Mouse (Mus musculus): Measurements from ENCODE around the gene Slc39a8. TPM values are rescaled to one million over a fixed set of nuclear protein-coding genes. Genes with fewer than 3 reads are reported as not detected.

Slc39a8 gene
- total and polyA plus RNA-seq, 3 experiments = 19.8 to 21.5 TPM; not detected in 1

- Histone ChIP-seq H3K36me3 (ENCODE audit: control insufficient read depth in 1 of 2, insufficient read depth in 2 of 2, low read length in 2 of 2) (no peaks in the 10 kb centered on the region), H3K27ac (ENCODE audit: control insufficient read depth, low read depth, low read length) (no peak overlapping the region), H3K27me3 (ENCODE audit: control insufficient read depth in 1 of 2, insufficient read depth in 2 of 2, low read length in 2 of 2) (no peaks in the 10 kb centered on the region; a peak in 2 of 4 replicates), H3K79me2 (ENCODE audit: control insufficient read depth, insufficient read depth, low read length, poor library complexity) (no peaks in the 10 kb centered on the region), H3K9ac (ENCODE audit: control insufficient read depth, low read depth, low read length, poor library complexity, severe bottlenecking) (no peak overlapping the region), H3K9me3 (replicated peaks; ENCODE audit: insufficient read depth, low read length) (no peaks in the 10 kb centered on the region), H3K4me1 (ENCODE audit: control insufficient read depth in 1 of 2, insufficient read depth in 2 of 2, low read length in 2 of 2) (no peaks in the 10 kb centered on the region), H3K4me3 (ENCODE audit: control insufficient read depth in 1 of 2, insufficient read depth in 1 of 2, low read depth in 2 of 2, low read length in 2 of 2) (no peak overlapping the region)
- no peak for DNase-seq (ENCODE audit: low read depth, low spot score)
- TF ChIP-seq RAD21 (IDR thresholded peaks at IDR 0.05; ENCODE audit: low read depth, low read length) = peak; percentile 34
- no peak for TF ChIP-seq MYC (IDR thresholded peaks at IDR 0.05; ENCODE audit: low read depth, low read length)
- TF ChIP-seq SMC3 (IDR thresholded peaks at IDR 0.05; ENCODE audit: low read depth, low read length) = peak; percentile 27; the same call in 1 of the 2 replicates
- peak in 1 of 3 experiments; percentile 24; a peak in 2 of 6 replicates for TF ChIP-seq CTCF (IDR thresholded peaks at IDR 0.05 in 2 of 3, conservative IDR thresholded peaks at IDR 0.05 in 1 of 3; ENCODE audit: control insufficient read depth in 1 of 3, insufficient read depth in 1 of 3, low read depth in 2 of 3, low read length in 3 of 3, poor library complexity in 1 of 3, severe bottlenecking in 1 of 3)
- no peak for TF ChIP-seq UBTF (IDR thresholded peaks at IDR 0.05; ENCODE audit: borderline replicate concordance, insufficient read depth, low read depth, low read length)
- no peak for TF ChIP-seq CHD2 (IDR thresholded peaks at IDR 0.05; ENCODE audit: low read length)
- no peak for TF ChIP-seq JUND (IDR thresholded peaks at IDR 0.05; ENCODE audit: low read depth, low read length)
Measured at GRCm38 (mm10) chr3:135915941-135916340, 90.9 kb downstream of the Slc39a8 start.

- TF ChIP-seq ZC3H11A (IDR thresholded peaks at IDR 0.05; ENCODE audit: low read depth, low read length) (no peak), CHD2 (IDR thresholded peaks at IDR 0.05; ENCODE audit: low read length) (no peak), HCFC1 (IDR thresholded peaks at IDR 0.05; ENCODE audit: low read depth, low read length) (no peak), UBTF (IDR thresholded peaks at IDR 0.05; ENCODE audit: borderline replicate concordance, insufficient read depth, low read depth, low read length) (no peak), MEF2A (IDR thresholded peaks at IDR 0.05; ENCODE audit: extremely low read depth, insufficient replicate concordance, low read depth, low read length, poor library complexity, severe bottlenecking) (no peak), ETS1 (IDR thresholded peaks at IDR 0.05; ENCODE audit: low read depth, low read length) (no peak), MYB (IDR thresholded peaks at IDR 0.05; ENCODE audit: low read depth, low read length) (no peak), MAZ (IDR thresholded peaks at IDR 0.05; ENCODE audit: low read depth, low read length) (no peak), BHLHE40 (IDR thresholded peaks at IDR 0.05; ENCODE audit: borderline replicate concordance, low read depth, low read length) (no peak), NRF1 (IDR thresholded peaks at IDR 0.05; ENCODE audit: insufficient read depth, low read depth, low read length, poor library complexity, severe bottlenecking) (no peak), MAX (IDR thresholded peaks at IDR 0.05; ENCODE audit: low read length) (no peak)
- Histone ChIP-seq H3K4me3 (ENCODE audit: control insufficient read depth in 1 of 2, insufficient read depth in 1 of 2, low read depth in 2 of 2, low read length in 2 of 2) (no peak overlapping the region), H3K9me3 (replicated peaks; ENCODE audit: insufficient read depth, low read length) (no peaks in the 10 kb centered on the region), H3K4me1 (ENCODE audit: control insufficient read depth in 1 of 2, insufficient read depth in 2 of 2, low read length in 2 of 2) (no peaks in the 10 kb centered on the region), H3K79me2 (ENCODE audit: control insufficient read depth, insufficient read depth, low read length, poor library complexity) (no peaks in the 10 kb centered on the region), H3K27ac (ENCODE audit: control insufficient read depth, low read depth, low read length) (no peak overlapping the region), H3K36me3 (ENCODE audit: control insufficient read depth in 1 of 2, insufficient read depth in 2 of 2, low read length in 2 of 2) (no peaks in the 10 kb centered on the region), H3K27me3 (ENCODE audit: control insufficient read depth in 1 of 2, insufficient read depth in 2 of 2, low read length in 2 of 2) (no peaks in the 10 kb centered on the region; a peak in 1 of 4 replicates), H3K9ac (ENCODE audit: control insufficient read depth, low read depth, low read length, poor library complexity, severe bottlenecking) (no peak overlapping the region)
- DNase-seq (ENCODE audit: low read depth, low spot score) = no peak
Measured at GRCm38 (mm10) chr3:135918566-135919180, 93.6 kb downstream of the Slc39a8 start.
